Mouse (Mus musculus) heart, embryonic 12.5 days (tissue): ENCODE results near the gene Ikbke. TPM values are rescaled to one million over a fixed set of nuclear protein-coding genes. Genes with fewer than 3 reads are reported as not detected.

Experiments used
- ATAC-seq: fragments of 200-750 bp; cut with Nextera tagmentation; 2 replicates; pipeline ENCODE4 v1.8.0; 2017; ENCODE audit warnings: moderate TSS enrichment, moderate library complexity; ENCODE audit not compliant: insufficient number of reproducible peaks, low FRiP score
- H3K27ac ChIP-seq: fragments of 300-500 bp; sonication (generic); 2 replicates; pipeline ENCODE4 v1.5.1; 2016; ENCODE audit warnings: mild to moderate bottlenecking, moderate library complexity; ENCODE audit not compliant: poor library complexity, severe bottlenecking
- H3K27me3 ChIP-seq: fragments of 300-500 bp; sonication (generic); replicated peaks from 2 replicates; pipeline ENCODE4 v1.6.1; 2016; ENCODE audit warnings: mild to moderate bottlenecking, moderate library complexity
- H3K36me3 ChIP-seq: fragments of 300-500 bp; sonication (generic); 2 replicates; pipeline ENCODE4 v1.6.1; 2016; ENCODE audit warnings: mild to moderate bottlenecking, moderate library complexity
- H3K4me1 ChIP-seq: fragments of 300-500 bp; sonication (generic); replicated peaks from 2 replicates; pipeline ENCODE4 v1.6.1; 2016; ENCODE audit warnings: mild to moderate bottlenecking
- H3K4me2 ChIP-seq: fragments of 300-500 bp; sonication (generic); 2 replicates; pipeline ENCODE4 v1.6.1; 2016; ENCODE audit warnings: mild to moderate bottlenecking, moderate library complexity
- H3K4me3 ChIP-seq: fragments of 300-500 bp; sonication (generic); 2 replicates; pipeline ENCODE4 v1.5.1; 2016; ENCODE audit warnings: mild to moderate bottlenecking
- H3K9ac ChIP-seq: fragments of 300-500 bp; sonication (generic); 2 replicates; pipeline ENCODE4 v1.6.1; 2016; ENCODE audit warnings: mild to moderate bottlenecking, moderate library complexity
- H3K9me3 ChIP-seq: fragments of 300-500 bp; sonication (generic); replicated peaks from 2 replicates; pipeline ENCODE4 v1.6.1; 2016; ENCODE audit warnings: mild to moderate bottlenecking, moderate library complexity
- WGBS: fragments of 180-500 bp; shearing (Covaris S2); methylation state at CpG from one replicate; pipeline ENCODE4 v1.1.7; 2016; 5-methylcytosine and 5-hydroxymethylcytosine counted together
- polyA plus RNA-seq: library from polyadenylated mRNA; unstranded; fragments of >200 nt; fragmentation: Nextera tagmentation; extraction: Ambion mirVana; gene quantifications from 2 replicates; pipeline ENCODE4 v1.2.1, GENCODE M21; 2016

Gene Ikbke
- polyA plus RNA-seq, 1 experiment from 2014 or later, result 3.4 TPM

DNA sequence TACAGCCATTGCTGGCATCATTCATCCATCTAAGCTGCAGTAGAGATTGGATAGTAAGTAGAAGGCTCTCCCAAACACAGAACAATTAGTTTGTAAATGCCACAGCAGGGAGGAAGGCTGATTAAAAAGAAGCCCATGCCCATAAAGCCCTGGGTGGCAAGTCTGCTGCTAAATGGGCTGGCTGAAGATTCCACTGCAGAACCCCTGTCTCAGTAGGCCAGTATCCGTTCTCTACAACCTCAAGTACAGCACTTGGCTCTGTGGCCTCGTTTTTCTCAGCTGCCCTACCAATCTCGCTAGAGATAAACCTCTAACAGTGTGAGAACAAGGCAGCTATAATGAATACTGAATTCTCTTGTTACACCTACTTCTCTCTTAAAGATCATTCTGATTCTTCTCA, 19.8 kb upstream of the Ikbke start:
- H3K36me3 ChIP-seq, result peaks cover 53% of the 10 kb centered on the region

GRCm38 (mm10) chr1:131298171-131298570, 18.8 kb upstream of the Ikbke start:
- Histone ChIP-seq H3K4me1 (peaks cover 39% of the 10 kb centered on the region), H3K27ac (no peak overlapping the region), H3K36me3 (peaks cover 58% of the 10 kb centered on the region), H3K27me3 (no peaks in the 10 kb centered on the region), H3K4me3 (no peak overlapping the region), H3K4me2 (no peak overlapping the region), H3K9me3 (no peaks in the 10 kb centered on the region), H3K9ac (no peak overlapping the region)
- ATAC-seq, result no peak
- WGBS, result 94% methylated on average over 9 of the region's 9 CpGs

More for the DNA sequence above, 19.8 kb upstream of the Ikbke start:
- no peak overlapping the region for H3K9ac ChIP-seq
- no peak overlapping the region for H3K4me3 ChIP-seq
- WGBS, result 46% methylated on average over 3 of the region's 3 CpGs
- no peaks in the 10 kb centered on the region for H3K9me3 ChIP-seq
- H3K4me2 ChIP-seq, result no peak overlapping the region
- no peak overlapping the region for H3K27ac ChIP-seq
- peaks cover 34% of the 10 kb centered on the region for H3K4me1 ChIP-seq
- ATAC-seq, result no peak
- no peaks in the 10 kb centered on the region for H3K27me3 ChIP-seq

DNA sequence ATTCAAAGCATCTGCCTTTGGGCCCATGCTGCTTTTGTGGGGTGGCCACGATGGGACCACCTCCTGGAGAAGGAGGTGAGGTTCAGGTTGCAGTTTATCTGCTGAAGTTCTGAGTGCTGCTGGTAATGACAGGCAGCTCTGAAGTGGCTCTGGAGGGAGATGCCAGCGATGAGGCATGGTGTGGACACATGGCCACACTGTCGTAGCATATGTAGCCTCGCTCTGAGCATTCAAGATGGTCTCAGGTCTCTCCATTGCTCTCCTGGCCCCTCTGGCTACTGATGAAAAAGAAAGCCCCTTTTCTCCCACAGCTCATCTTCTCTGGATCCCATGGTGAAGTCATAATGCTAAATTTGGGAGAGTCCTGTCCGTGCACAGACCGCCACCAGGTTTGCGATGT, 17.3 kb upstream of the Ikbke start:
- Histone ChIP-seq H3K9me3 (no peaks in the 10 kb centered on the region), H3K9ac (no peak overlapping the region), H3K4me3 (no peak overlapping the region), H3K36me3 (peaks cover 71% of the 10 kb centered on the region), H3K27me3 (no peaks in the 10 kb centered on the region), H3K27ac (no peak overlapping the region), H3K4me1 (peaks cover 39% of the 10 kb centered on the region), H3K4me2 (no peak overlapping the region)
- ATAC-seq, result no peak
- WGBS, result 65% methylated on average over 7 of the region's 7 CpGs

DNA sequence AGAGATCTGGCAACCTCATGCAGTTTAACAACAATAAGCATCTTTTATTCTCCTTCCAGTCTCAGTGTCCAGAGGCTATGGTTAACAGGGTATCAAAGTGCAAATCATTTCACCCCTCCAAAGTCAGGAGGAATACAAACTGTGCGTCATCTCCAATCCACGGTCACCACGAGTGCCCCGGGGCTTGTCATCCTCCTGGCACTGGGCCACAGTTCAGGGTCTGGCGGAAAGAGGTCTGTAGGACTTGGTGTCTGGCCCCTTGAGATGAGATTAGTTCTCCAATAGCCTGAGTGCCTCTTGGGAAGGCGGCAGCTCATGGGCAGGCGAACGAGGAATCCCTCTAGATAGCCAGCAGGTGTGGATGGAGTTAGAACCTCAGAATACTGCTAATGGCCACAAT, 15.8 kb upstream of the Ikbke start:
- no peak overlapping the region for H3K4me2 ChIP-seq
- no peak overlapping the region for H3K4me3 ChIP-seq
- peaks cover 39% of the 10 kb centered on the region for H3K4me1 ChIP-seq
- ATAC-seq, result peak; percentile 33
- peaks cover 62% of the 10 kb centered on the region for H3K36me3 ChIP-seq
- H3K27me3 ChIP-seq, result no peaks in the 10 kb centered on the region
- H3K27ac ChIP-seq, result 0 out of 2 replicates have a peak overlapping the region, but pooled peaks have one; percentile 50
- no peaks in the 10 kb centered on the region for H3K9me3 ChIP-seq
- WGBS, result 20% methylated on average over 8 of the region's 8 CpGs
- H3K9ac ChIP-seq, result no peak overlapping the region

GRCm38 (mm10) chr1:131293922-131294250, 14.5 kb upstream of the Ikbke start:
- ATAC-seq, result no peak
- Histone ChIP-seq H3K4me1 (peaks cover 41% of the 10 kb centered on the region), H3K9ac (no peak overlapping the region), H3K27ac (no peak overlapping the region), H3K4me3 (no peak overlapping the region), H3K27me3 (no peaks in the 10 kb centered on the region), H3K36me3 (peaks cover 61% of the 10 kb centered on the region), H3K4me2 (no peak overlapping the region), H3K9me3 (no peaks in the 10 kb centered on the region)
- 88% methylated on average over 2 of the region's 2 CpGs for WGBS

DNA sequence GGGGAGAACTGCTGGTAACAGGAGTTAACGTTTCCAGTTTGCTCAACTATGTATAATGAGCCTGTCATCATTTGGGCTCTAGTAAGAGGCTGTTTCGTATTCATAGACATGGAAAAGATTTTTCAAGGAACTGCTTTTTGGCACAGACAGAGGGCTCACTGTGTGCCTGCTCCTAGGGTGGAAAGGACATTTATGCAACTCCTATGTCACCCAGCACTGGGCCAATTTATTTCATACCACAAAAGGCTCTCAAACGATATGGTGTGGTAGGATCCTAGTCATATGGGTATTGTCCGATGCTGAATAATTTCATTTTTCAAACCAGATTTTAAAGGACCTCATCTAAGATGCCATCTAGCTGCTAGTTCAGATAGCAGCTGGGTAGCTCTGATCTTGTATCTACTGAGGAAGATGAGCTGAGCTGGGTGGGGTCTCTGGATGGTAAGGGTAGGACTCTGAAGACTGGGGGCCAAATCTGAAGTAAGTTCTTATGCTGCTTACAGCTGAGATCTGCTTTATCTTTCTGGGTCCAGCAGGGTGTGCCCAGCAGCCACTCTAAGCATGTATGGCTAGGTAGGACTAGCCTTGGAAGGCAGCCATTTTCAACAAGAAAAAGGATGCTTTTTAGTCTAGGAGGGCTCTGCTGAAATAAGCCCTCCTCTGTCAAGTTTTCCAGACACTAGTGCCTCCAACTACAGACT, 14.0 kb upstream of the Ikbke start:
- H3K9me3 ChIP-seq, result no peaks in the 10 kb centered on the region
- H3K4me1 ChIP-seq, result peaks cover 41% of the 10 kb centered on the region
- no peak overlapping the region for H3K9ac ChIP-seq
- no peak for ATAC-seq
- H3K4me3 ChIP-seq, result no peak overlapping the region
- H3K36me3 ChIP-seq, result peaks cover 62% of the 10 kb centered on the region
- no peaks in the 10 kb centered on the region for H3K27me3 ChIP-seq
- no peak overlapping the region for H3K27ac ChIP-seq
- no peak overlapping the region for H3K4me2 ChIP-seq
- 84% methylated on average over 4 of the region's 4 CpGs for WGBS

- WGBS, result 37% methylated on average over 2 of the region's 2 CpGs
- no peak overlapping the region for H3K4me2 ChIP-seq
These were observed 11.2 kb upstream of the Ikbke start for GRCm38 (mm10) chr1:131290648-131291047.

GRCm38 (mm10) chr1:131288938-131289337, 9.5 kb upstream of the Ikbke start:
- no peaks in the 10 kb centered on the region for H3K27me3 ChIP-seq
- H3K36me3 ChIP-seq, result peaks cover 52% of the 10 kb centered on the region
- no peaks in the 10 kb centered on the region for H3K9me3 ChIP-seq
- H3K9ac ChIP-seq, result no peak overlapping the region
- H3K4me2 ChIP-seq, result no peak overlapping the region
- WGBS, result 73% methylated on average over 6 of the region's 6 CpGs
- no peak for ATAC-seq
- no peak overlapping the region for H3K4me3 ChIP-seq
- no peak overlapping the region for H3K27ac ChIP-seq
- peaks cover 17% of the 10 kb centered on the region for H3K4me1 ChIP-seq

More at GRCm38 (mm10) chr1:131290648-131291047, 11.2 kb upstream of the Ikbke start:
- Histone ChIP-seq H3K4me3 (no peak overlapping the region), H3K9me3 (no peaks in the 10 kb centered on the region), H3K9ac (no peak overlapping the region), H3K27ac (no peak overlapping the region), H3K27me3 (no peaks in the 10 kb centered on the region), H3K36me3 (peaks cover 50% of the 10 kb centered on the region), H3K4me1 (peaks cover 32% of the 10 kb centered on the region)
- no peak for ATAC-seq

DNA sequence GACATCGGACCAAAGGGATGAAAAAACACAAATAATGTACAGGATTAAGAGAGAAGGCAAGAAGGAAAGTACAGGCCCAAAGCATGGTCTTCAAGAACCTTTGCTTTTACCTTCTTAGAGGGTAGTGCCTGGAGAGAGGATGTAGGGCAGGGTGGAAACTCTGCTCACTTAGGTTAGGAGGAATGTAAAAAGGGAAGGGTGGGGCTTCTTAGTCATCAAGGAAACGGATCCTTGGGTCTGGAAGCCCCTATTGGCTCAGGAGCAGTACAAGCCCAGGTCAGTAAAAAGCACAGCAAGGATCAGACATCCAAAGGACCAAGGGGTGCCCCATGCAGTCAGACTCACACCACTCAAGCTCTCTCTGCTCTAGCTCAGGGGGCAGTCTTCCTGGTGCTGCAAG, 7.9 kb upstream of the Ikbke start:
- Histone ChIP-seq H3K36me3 (peaks cover 40% of the 10 kb centered on the region), H3K4me3 (no peak overlapping the region), H3K4me1 (peaks cover 18% of the 10 kb centered on the region), H3K9ac (peak overlapping the region; percentile 28; the same call in 1 of the 2 replicates), H3K27me3 (no peaks in the 10 kb centered on the region), H3K4me2 (no peak overlapping the region), H3K9me3 (no peaks in the 10 kb centered on the region), H3K27ac (peak overlapping the region; percentile 30; the same call in 1 of the 2 replicates)
- no peak for ATAC-seq
- WGBS, result 47% methylated on average over 2 of the region's 2 CpGs

DNA sequence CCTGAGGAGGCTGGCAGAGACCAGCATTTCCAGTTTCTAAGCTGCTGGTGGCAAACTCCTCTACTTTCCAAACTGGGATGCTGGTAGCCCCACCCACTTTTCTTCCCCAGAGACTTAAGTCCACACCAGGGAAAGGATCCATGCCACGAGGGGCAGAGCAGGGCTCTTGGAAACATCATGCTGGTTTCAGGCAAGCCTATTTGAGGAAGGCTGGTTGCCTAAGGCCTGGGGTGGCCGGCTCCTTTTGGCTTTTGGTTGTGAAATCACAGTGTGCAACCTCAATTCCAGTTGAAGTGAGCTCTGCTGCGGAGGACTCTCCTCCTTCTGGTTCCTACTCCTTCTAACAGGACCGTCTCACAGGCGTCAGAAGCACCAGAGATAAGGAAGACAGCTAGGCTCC, 7.4 kb upstream of the Ikbke start:
- ATAC-seq, result no peak
- no peaks in the 10 kb centered on the region for H3K9me3 ChIP-seq
- H3K4me3 ChIP-seq, result no peak overlapping the region
- no peak overlapping the region for H3K9ac ChIP-seq
- no peak overlapping the region; the same call in 1 of the 2 replicates for H3K27ac ChIP-seq
- 30% methylated on average over 5 of the region's 5 CpGs for WGBS
- H3K4me2 ChIP-seq, result no peak overlapping the region
- peaks cover 37% of the 10 kb centered on the region for H3K36me3 ChIP-seq
- peaks cover 21% of the 10 kb centered on the region for H3K4me1 ChIP-seq
- H3K27me3 ChIP-seq, result no peaks in the 10 kb centered on the region

DNA sequence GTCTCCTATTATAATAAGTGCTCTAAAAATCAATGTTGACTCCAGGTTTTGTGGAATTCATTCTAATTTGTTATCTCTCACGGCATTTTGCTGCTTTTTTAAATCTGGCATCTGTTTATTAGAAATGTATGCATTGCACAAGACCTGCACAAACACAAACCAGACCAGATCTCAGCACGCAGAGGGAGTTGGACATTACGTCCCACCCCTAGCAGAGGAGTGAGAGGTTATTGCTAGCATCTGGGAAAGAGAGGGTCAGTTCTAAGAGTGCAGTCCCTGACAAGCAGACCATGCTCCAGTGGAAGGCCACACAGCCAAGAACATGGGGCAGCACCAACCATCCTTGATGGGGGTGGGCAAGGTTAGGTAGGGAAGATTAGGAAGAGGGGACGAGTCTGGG, 5.2 kb upstream of the Ikbke start:
- no peak for ATAC-seq
- Histone ChIP-seq H3K4me2 (no peak overlapping the region), H3K4me1 (peaks cover 29% of the 10 kb centered on the region), H3K9ac (no peak overlapping the region), H3K9me3 (no peaks in the 10 kb centered on the region), H3K36me3 (peaks cover 28% of the 10 kb centered on the region), H3K27ac (no peak overlapping the region), H3K4me3 (no peak overlapping the region), H3K27me3 (no peaks in the 10 kb centered on the region)
- WGBS, result 84% methylated on average over 4 of the region's 4 CpGs

- H3K27me3 ChIP-seq, result no peaks in the 10 kb centered on the region
- no peaks in the 10 kb centered on the region for H3K9me3 ChIP-seq
- H3K4me1 ChIP-seq, result peaks cover 30% of the 10 kb centered on the region
- no peak for ATAC-seq
- H3K27ac ChIP-seq, result no peak overlapping the region
- peaks cover 23% of the 10 kb centered on the region for H3K36me3 ChIP-seq
- H3K4me3 ChIP-seq, result no peak overlapping the region
- H3K9ac ChIP-seq, result no peak overlapping the region
- H3K4me2 ChIP-seq, result no peak overlapping the region
- 89% methylated on average over 1 of the region's 1 CpGs for WGBS
These were observed 4.8 kb upstream of the Ikbke start for GRCm38 (mm10) chr1:131284167-131284566.
